Mouse (Mus musculus) kidney, postnatal 25 days (tissue): ENCODE data around the gene Hpf1.

ENCODE experiments used
- DNase-seq, 2 experiments: peaks; one replicate each; pipeline ENCODE4 v3.0.0; 2021; ENCODE audit warnings: mixed read lengths in 2 of 2

The Hpf1 gene

DNA sequence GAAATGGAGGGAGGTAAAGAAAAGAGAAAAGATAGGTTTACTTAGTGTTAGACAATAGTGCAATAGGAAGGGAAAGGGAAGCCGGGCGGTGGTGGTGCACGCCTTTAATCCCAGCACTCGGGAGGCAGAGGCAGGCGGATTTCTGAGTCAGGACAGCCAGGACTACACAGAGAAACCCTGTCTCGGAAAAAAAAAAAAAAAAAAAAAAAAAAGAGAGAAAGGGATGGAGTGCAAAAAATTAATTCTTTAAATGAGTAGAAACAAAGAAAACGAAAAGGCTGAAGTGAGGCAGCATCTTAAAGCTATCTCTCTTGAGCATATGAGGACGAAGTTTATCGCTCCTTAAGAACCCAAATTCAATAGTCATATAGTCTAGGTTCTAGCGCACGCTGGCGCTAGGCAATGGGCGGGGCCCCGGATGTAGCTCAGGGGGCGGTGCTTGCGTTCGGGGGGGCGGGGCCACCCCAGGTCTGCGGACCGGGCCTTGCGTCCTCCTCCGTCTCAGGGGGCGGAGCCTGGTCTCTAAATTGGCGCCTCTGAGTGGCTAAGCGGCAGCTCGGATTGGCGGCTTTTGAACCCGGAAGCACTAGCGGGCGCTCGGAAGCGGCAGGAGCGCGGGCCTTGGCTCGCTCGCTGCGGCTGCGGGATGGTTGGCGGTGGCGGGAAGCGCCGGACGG lies at the start of gene Hpf1:
Gene Hpf1 (plus strand): TSS at position 576 of the 677 bp plus-strand sequence.
- peak; percentile 96 to 99 for DNase-seq

DNA sequence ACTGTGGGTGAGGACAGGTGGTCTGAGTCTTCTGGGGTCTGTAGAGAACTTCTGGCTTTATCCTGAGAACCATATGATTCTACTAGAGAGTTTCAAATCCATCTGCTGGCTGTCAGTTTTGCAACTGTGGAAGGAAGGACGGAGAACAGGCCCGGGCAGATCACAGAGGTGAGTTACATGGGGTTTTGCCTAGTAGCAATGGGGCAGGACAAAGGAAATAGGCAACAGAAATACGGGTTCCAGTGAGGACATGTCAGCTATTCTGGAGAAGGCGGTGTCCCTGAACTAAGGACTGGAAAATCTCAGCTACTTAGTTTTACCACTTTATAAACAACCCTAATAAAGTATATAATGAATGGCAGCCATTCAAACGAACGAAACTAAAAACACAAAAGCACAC lies 47.8 kb upstream of the Hpf1 start:
- DNase-seq: no peak

DNA sequence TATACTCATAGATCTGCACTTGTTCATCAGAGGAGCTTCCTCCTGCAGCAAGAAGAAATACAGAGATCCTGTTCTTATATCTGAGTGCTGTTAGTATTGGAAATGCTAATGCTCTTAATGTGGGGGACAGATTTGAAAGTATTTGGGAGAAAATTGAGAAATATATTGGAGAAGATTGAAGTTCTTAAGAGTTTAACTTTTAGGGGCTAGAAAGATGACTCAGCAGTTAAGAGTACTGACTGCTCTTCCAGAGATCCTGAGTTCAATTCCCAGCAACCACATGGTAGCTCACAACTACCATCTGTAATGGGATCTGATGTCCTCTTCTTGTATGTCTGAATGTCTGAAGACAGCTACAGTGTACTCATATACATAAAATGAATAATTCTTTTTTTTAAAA lies 32.7 kb upstream of the Hpf1 start:
- DNase-seq: no peak

GRCm38 (mm10) chr8:60858091-60858490 lies 32.1 kb upstream of the Hpf1 start:
- DNase-seq: no peak

DNA sequence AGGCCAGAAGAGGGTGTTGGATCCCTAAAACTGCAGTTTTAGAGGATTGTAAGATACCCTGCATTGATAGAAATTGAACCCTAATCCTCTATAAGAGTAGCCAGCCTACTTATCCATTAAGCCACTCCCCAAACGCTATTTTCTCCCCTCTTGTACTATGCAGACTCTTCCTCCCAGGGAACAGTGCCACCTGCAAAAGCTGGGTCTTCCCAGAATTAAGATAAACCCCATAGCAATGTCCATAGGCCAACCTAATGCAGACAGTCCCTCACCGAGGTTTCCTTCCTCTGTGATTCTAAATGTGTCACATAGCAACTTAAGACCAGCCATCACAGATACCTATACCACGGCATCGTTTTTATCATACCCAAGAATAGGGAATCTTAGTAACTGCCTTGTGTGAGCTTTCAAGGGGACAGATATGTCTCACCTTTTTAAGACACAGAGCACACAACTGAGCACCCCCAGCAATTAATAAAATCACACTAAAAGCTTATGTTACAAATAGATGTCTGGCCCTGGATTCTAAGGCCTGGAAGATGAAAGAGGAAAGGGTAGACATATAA lies 31.2 kb upstream of the Hpf1 start:
- no peak for DNase-seq

- no peak for DNase-seq
Observed at GRCm38 (mm10) chr8:60859605-60860004, 30.6 kb upstream of the Hpf1 start.

- DNase-seq: no peak
Observed at GRCm38 (mm10) chr8:60860749-60861148, 29.5 kb upstream of the Hpf1 start.

DNA sequence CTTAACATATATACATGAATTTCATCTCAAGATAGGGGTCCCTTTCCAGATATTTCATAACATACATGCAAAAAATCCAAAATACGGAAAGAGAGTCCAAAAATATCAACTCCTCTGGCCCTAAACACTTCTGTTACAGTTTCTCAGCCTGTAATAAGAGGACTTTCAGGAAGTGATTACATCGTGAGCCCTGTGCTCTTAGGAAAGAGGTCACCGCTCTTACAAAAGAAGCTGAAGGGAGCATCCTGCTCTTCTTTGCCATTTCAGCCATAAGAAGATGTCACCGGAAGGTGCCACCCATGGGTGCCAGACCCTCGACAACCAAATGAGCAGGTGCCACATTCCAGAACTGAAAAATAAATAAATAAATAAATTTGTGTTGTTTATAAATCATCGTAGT lies 28.4 kb upstream of the Hpf1 start:
- DNase-seq: no peak

- no peak for DNase-seq
Observed at GRCm38 (mm10) chr8:60864875-60865274, 25.3 kb upstream of the Hpf1 start.

GRCm38 (mm10) chr8:60865504-60866114 lies 24.6 kb upstream of the Hpf1 start:
- peak; percentile 60 to 72 for DNase-seq

DNA sequence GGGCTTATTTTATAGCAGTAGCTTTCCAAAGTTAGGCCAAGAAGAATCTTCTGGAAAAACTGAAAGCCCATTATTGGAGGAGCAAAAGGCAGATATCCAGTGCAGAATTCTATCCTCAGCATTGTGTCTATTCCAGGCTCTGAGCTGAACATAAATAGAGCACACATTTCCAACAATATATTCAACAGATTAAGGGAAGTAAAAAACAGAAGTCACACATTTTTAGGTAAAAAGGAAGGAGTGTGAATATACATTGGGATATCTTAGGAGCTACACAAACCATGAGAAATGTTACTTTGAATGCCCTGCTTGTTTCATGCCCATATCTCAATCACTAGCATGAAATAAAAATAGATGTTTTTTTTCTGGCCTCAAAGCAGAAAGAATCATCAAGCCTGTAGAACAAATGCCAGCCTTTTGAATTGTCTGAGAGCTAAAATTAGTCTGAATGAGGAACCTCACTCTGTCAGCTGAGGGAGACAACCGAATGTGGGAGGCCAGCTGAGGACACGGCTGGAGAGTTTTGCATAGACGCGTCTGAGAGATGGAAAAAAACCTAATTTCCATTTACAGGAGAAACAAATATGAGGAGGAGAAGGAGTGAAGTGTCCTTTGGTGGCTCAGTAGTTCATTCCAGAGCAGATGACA lies 22.6 kb upstream of the Hpf1 start:
- no peak for DNase-seq

DNA sequence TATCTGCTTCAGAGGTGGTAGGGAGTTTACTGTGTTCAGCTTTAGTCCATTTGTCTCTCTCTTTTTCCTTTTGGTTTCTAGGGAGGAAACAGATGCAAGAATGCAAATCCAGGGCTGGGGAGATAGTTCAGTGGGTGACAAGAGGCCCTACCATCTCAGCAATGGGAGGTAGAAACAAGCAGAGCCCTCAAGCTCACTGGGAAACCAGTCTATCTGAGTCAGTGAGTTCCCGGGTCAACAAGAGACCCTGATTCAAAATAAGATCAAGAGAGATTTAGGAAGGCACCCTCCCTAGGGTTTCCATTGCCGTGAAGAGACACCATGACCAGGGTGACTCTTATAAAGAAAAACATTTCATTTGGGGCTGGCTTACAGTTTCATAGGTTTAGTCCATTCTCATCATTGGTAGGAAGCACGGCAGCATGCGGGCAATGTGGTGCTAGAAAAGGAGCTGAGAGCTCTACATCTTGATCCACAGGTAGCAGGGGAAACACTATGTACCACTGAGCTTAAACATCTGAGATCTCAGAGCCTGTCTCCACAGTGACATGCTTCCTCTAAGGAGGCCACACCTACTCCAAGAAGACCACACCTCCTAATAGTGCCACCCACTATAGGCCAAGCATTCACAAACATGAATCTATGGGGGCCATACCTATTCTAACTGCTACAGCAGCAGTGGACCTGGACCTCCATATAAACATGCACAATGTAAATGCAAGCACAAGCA lies 21.8 kb upstream of the Hpf1 start:
- no peak for DNase-seq

- DNase-seq: peak; percentile 58
Observed at GRCm38 (mm10) chr8:60869761-60870160, 20.5 kb upstream of the Hpf1 start.

- no peak for DNase-seq
Observed at GRCm38 (mm10) chr8:60870231-60871193, 19.7 kb upstream of the Hpf1 start.

DNA sequence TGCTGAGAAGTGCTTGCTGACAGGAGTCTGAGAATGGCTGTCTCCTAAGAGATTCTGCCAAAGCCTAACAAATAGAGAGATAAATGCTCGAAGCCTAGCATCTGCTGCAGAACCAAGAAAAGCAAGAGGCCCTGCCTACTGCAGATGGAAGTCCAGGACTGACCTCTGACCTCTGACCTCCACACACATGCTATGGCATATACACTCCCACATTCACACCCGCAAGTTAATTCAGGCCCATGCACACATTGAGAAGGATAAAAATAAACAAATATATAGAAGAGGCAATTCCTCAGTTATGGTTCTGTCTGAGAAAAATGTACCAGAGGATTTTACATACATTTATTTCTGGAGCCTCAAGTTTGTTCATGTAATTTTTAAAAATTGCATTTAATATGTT lies 11.6 kb upstream of the Hpf1 start:
- no peak for DNase-seq

GRCm38 (mm10) chr8:60883419-60884137 lies 6.6 kb upstream of the Hpf1 start:
- no peak for DNase-seq

DNA sequence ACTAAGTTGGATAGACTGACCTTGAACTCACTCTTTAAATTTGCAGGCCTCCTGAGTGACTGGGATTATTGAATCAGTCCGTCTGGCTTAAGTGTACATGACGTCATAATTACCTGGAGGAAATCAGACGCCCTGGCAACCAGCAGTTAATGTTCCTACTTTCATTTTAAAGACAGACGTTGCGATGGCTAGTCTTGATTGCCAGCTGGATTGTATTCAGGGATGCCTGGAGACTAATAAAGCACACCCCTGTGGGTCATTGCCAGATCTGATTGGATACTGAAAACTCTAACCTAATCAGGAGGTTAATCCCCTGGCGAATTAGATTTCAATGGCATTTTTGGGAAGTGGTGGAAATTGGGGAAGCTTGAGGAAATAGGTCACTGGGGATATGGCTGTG lies 3.5 kb upstream of the Hpf1 start:
- no peak for DNase-seq

GRCm38 (mm10) chr8:60889131-60889842 lies 931 bp upstream of the Hpf1 start:
- DNase-seq: no peak

DNA sequence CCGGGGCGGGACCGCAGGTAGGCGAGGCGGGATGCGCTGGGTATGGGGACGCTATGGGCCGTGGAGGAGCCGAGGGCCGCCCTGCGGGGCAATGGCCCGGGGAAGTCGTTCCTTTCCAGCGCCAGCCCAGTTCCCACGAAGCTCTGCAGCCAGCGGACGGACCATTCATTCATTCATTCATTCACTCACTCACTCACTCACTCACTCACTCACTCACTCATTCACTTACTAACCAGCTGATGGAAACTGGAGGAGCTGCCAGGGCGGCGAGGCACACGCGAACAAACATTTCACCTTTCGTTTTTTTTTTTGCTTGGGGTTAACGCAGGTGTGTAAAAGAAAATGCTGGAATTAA lies 279 bp downstream of the Hpf1 start:
- no peak for DNase-seq

DNA sequence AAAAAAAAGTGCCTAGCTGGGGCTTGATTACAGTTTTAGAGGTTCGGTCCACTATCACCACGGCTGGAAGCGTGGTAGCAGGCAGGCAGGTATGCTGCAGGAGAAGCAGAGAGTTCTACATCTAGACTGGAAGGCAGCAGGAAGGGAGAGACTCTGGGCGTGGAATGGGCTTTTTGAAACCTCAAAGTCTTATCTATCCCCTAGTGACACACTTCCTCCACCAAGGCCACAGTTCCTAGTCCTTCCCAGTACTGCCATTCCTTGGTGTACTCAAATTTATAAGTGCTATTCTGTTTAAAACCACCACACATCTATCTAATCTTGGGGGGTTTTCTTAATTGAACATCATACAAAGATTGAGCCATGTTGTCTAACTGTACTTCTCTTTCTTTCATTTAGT lies 1.5 kb downstream of the Hpf1 start:
- no peak for DNase-seq

- no peak for DNase-seq
Observed at GRCm38 (mm10) chr8:60895878-60896277, 5.7 kb downstream of the Hpf1 start.
